Mouse (Mus musculus): ENCODE data around the gene Hoxd3. TPM values are rescaled to one million over a fixed set of nuclear protein-coding genes. Genes with fewer than 3 reads are reported as not detected.

Gene Hoxd3
- polyA plus RNA-seq, 1 experiment from 2014 or later, result 3.2 TPM

GRCm38 (mm10) chr2:74681594-74682531 is 29.9 kb upstream of the Hoxd3 start:
- Histone ChIP-seq H3K4me2 (replicated peaks; ENCODE audit: low read depth) (peak overlapping the region; percentile 60), H3K9ac (ENCODE audit: low read depth, low read length) (no peak overlapping the region), H3K9me3 (ENCODE audit: control insufficient read depth) (no peaks in the 10 kb centered on the region), H3K27me3 (replicated peaks; ENCODE audit: control insufficient read depth, insufficient read depth, low read length) (peaks cover 99% of the 10 kb centered on the region), H3K4me1 (replicated peaks; ENCODE audit: control insufficient read depth, insufficient read depth, low read length) (no peaks in the 10 kb centered on the region), H3K27ac (ENCODE audit: low read depth, low read length) (no peak overlapping the region), H3K4me3 (ENCODE audit: low read depth, low read length) (peak overlapping the region; percentile 40), H3K36me3 (ENCODE audit: control insufficient read depth, insufficient read depth) (no peaks in the 10 kb centered on the region)
- ATAC-seq, result peak; percentile 39; the same call in 1 of the 2 replicates
- 1% methylated on average over 78 of the region's 78 CpGs for whole genome bisulfite sequencing
- no peak for TF ChIP-seq CTCF (IDR thresholded peaks at IDR 0.05; ENCODE audit: low read depth)

DNA sequence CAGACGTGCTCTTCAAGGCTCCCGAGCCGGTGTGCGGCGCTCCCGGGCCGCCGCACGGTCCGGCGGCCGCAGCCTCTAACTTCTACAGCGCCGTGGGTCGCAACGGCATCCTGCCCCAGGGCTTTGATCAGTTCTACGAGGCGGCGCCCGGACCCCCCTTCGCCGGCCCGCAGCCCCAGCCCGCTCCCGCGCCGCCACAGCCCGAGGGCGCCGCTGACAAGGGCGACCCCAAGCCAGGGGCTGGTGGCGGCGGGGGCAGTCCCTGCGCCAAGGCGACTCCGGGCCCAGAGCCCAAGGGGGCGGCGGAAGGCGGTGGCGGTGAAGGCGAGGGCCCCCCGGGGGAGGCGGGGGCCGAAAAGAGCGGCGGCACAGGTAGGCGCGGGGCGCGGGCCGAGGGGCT is 28.9 kb upstream of the Hoxd3 start:
- Histone ChIP-seq H3K36me3 (ENCODE audit: control insufficient read depth, insufficient read depth) (no peaks in the 10 kb centered on the region), H3K27me3 (replicated peaks; ENCODE audit: control insufficient read depth, insufficient read depth, low read length) (peaks cover 99% of the 10 kb centered on the region), H3K9me3 (ENCODE audit: control insufficient read depth) (no peaks in the 10 kb centered on the region), H3K4me2 (replicated peaks; ENCODE audit: low read depth) (peak overlapping the region; percentile 60), H3K27ac (ENCODE audit: low read depth, low read length) (no peak overlapping the region; the same call in 1 of the 2 replicates), H3K9ac (ENCODE audit: low read depth, low read length) (no peak overlapping the region), H3K4me1 (replicated peaks; ENCODE audit: control insufficient read depth, insufficient read depth, low read length) (no peaks in the 10 kb centered on the region), H3K4me3 (ENCODE audit: low read depth, low read length) (peak overlapping the region; percentile 40)
- no peak for TF ChIP-seq CTCF (IDR thresholded peaks at IDR 0.05; ENCODE audit: low read depth)
- under 1% methylated on average over 48 of the region's 51 CpGs for WGBS
- ATAC-seq, result no peak

GRCm38 (mm10) chr2:74683471-74683951 is 28.2 kb upstream of the Hoxd3 start:
- TF ChIP-seq CTCF (IDR thresholded peaks at IDR 0.05; ENCODE audit: low read depth), result no peak
- Histone ChIP-seq H3K4me3 (ENCODE audit: low read depth, low read length) (peak overlapping the region; percentile 40), H3K9me3 (ENCODE audit: control insufficient read depth) (no peaks in the 10 kb centered on the region), H3K36me3 (ENCODE audit: control insufficient read depth, insufficient read depth) (no peaks in the 10 kb centered on the region), H3K27me3 (replicated peaks; ENCODE audit: control insufficient read depth, insufficient read depth, low read length) (peaks cover 99% of the 10 kb centered on the region), H3K4me2 (replicated peaks; ENCODE audit: low read depth) (no peak overlapping the region), H3K4me1 (replicated peaks; ENCODE audit: control insufficient read depth, insufficient read depth, low read length) (no peaks in the 10 kb centered on the region), H3K27ac (ENCODE audit: low read depth, low read length) (no peak overlapping the region), H3K9ac (ENCODE audit: low read depth, low read length) (no peak overlapping the region)
- ATAC-seq, result no peak
- 2% methylated on average over 18 of the region's 18 CpGs for WGBS

- Histone ChIP-seq H3K27ac (ENCODE audit: low read depth, low read length) (no peak overlapping the region), H3K9ac (ENCODE audit: low read depth, low read length) (no peak overlapping the region), H3K27me3 (replicated peaks; ENCODE audit: control insufficient read depth, insufficient read depth, low read length) (peaks cover 99% of the 10 kb centered on the region)
Measured at GRCm38 (mm10) chr2:74684106-74684505, 27.6 kb upstream of the Hoxd3 start.

DNA sequence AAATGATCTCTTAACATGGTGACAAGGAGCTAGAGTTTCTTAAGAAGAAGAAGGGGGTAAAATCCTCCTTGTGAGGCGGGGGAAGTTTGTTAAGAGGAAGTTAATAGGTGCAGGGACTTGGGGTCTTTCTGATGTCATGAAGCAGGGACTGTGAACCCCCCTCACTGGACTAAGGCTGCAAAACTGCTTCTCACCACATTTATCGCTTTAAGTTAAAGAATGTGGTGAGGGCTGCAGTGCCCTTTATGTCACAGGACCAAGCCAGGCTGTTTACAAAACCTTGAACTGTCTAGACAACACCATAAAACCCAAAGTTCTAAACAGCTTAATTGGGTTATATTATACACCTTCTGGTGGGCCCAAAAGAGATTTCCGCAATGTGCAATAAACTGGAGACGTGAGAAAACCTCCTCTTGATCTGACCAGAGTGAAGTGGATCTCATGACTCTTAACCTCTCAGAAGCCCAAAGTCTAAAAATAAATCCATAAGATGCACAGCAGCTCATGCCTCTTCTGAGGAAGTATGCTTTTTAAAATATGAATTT is 26.6 kb upstream of the Hoxd3 start:
- Histone ChIP-seq H3K9ac (ENCODE audit: low read depth, low read length) (no peak overlapping the region), H3K4me3 (ENCODE audit: low read depth, low read length) (no peak overlapping the region), H3K27ac (ENCODE audit: low read depth, low read length) (no peak overlapping the region), H3K4me2 (replicated peaks; ENCODE audit: low read depth) (no peak overlapping the region), H3K9me3 (ENCODE audit: control insufficient read depth) (no peaks in the 10 kb centered on the region), H3K4me1 (replicated peaks; ENCODE audit: control insufficient read depth, insufficient read depth, low read length) (no peaks in the 10 kb centered on the region), H3K36me3 (ENCODE audit: control insufficient read depth, insufficient read depth) (no peaks in the 10 kb centered on the region), H3K27me3 (replicated peaks; ENCODE audit: control insufficient read depth, insufficient read depth, low read length) (peaks cover 99% of the 10 kb centered on the region)
- 12% methylated on average over 4 of the region's 4 CpGs for WGBS
- ATAC-seq, result no peak
- TF ChIP-seq CTCF (IDR thresholded peaks at IDR 0.05; ENCODE audit: low read depth), result no peak

More at GRCm38 (mm10) chr2:74684106-74684505, 27.6 kb upstream of the Hoxd3 start:
- Histone ChIP-seq H3K4me2 (replicated peaks; ENCODE audit: low read depth) (no peak overlapping the region), H3K4me3 (ENCODE audit: low read depth, low read length) (no peak overlapping the region), H3K4me1 (replicated peaks; ENCODE audit: control insufficient read depth, insufficient read depth, low read length) (no peaks in the 10 kb centered on the region), H3K36me3 (ENCODE audit: control insufficient read depth, insufficient read depth) (no peaks in the 10 kb centered on the region), H3K9me3 (ENCODE audit: control insufficient read depth) (no peaks in the 10 kb centered on the region)
- no peak for TF ChIP-seq CTCF (IDR thresholded peaks at IDR 0.05; ENCODE audit: low read depth)
- ATAC-seq, result no peak
- WGBS, result 6% methylated on average over 12 of the region's 12 CpGs

- Histone ChIP-seq H3K4me3 (ENCODE audit: low read depth, low read length) (no peak overlapping the region), H3K27me3 (replicated peaks; ENCODE audit: control insufficient read depth, insufficient read depth, low read length) (peaks cover 97% of the 10 kb centered on the region), H3K4me1 (replicated peaks; ENCODE audit: control insufficient read depth, insufficient read depth, low read length) (no peaks in the 10 kb centered on the region), H3K36me3 (ENCODE audit: control insufficient read depth, insufficient read depth) (no peaks in the 10 kb centered on the region), H3K27ac (ENCODE audit: low read depth, low read length) (no peak overlapping the region), H3K9ac (ENCODE audit: low read depth, low read length) (no peak overlapping the region), H3K9me3 (ENCODE audit: control insufficient read depth) (no peaks in the 10 kb centered on the region), H3K4me2 (replicated peaks; ENCODE audit: low read depth) (no peak overlapping the region)
- 8% methylated on average over 17 of the region's 17 CpGs for WGBS
- peak; percentile 74 for TF ChIP-seq CTCF (IDR thresholded peaks at IDR 0.05; ENCODE audit: low read depth)
- ATAC-seq, result no peak
Measured at GRCm38 (mm10) chr2:74686301-74686987, 25.3 kb upstream of the Hoxd3 start.
